Mouse (Mus musculus) C2C12 (cell line): ENCODE data around the gene Rad51b.

Source experiments
- CTCF ChIP-seq: IDR thresholded peaks from one replicate; pipeline ENCODE4 v1.5.1; 2011; ENCODE audit not compliant: control insufficient read depth, insufficient read depth, insufficient read length
- MAX ChIP-seq: IDR thresholded peaks from one replicate; pipeline ENCODE4 v1.6.1; 2011; ENCODE audit warnings: mild to moderate bottlenecking, control low read depth
- MYOD1 ChIP-seq: IDR thresholded peaks from one replicate; pipeline ENCODE4 v1.6.1; 2011; ENCODE audit warnings: low read depth; ENCODE audit not compliant: control insufficient read depth, insufficient read length
- USF1 ChIP-seq: IDR thresholded peaks from one replicate; pipeline ENCODE4 v1.6.1; 2011; ENCODE audit warnings: low read depth, mild to moderate bottlenecking, control low read depth, moderate library complexity

DNA sequence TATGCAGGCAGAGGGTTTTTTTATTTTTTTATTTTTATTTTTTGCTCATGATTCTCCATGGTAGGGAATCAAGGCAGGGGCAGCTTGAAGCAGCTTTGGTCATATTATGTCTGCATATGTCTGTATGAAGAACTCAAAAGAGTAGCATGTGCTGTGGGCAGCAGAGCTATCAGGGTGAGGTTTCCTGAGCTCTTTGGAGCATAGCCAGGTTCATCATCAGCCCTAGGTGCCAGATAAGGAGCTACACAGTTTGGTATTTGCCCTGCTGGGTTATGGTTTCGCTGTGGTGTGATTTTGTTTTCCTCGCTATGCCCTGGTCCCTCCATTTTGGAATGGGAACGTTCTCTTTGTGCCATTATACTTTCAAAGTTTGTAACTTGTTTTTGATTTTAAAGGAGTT, 71.7 kb downstream of the Rad51b start:
- TF ChIP-seq MAX (no peak), CTCF (no peak), USF1 (no peak), MYOD1 (no peak)
